Mouse (Mus musculus) neural tube, embryonic 11.5 days (tissue): ENCODE measurements at regions not wholly inside any gene's neighbourhood (a gene's known extent, or its start where the extent isn't known, plus 50 kb on each side); places are given as distances from the start of the nearest gene placed in this dataset.

Source experiments
- ATAC-seq: fragments of 200-750 bp; cut with Nextera tagmentation; 2 replicates; pipeline ENCODE4 v1.8.0; 2017; ENCODE audit warnings: moderate number of reproducible peaks, mild to moderate bottlenecking, moderate TSS enrichment, moderate library complexity; ENCODE audit not compliant: insufficient read depth, low FRiP score, low TSS enrichment
- DNase-seq: peaks from one replicate; pipeline ENCODE4 v3.0.0-alpha.2; 2015; ENCODE audit warnings: low spot score
- H3K27ac ChIP-seq: fragments of 300-500 bp; sonication (generic); 2 replicates; pipeline ENCODE4 v1.5.1; 2014; ENCODE audit warnings: low read depth, mild to moderate bottlenecking, low read length
- H3K27me3 ChIP-seq: fragments of 300-500 bp; sonication (generic); 2 replicates; pipeline ENCODE4 v1.6.1; 2014; ENCODE audit warnings: mild to moderate bottlenecking, low read length, mixed read lengths; ENCODE audit not compliant: control insufficient read depth, insufficient read depth
- H3K36me3 ChIP-seq: fragments of 300-500 bp; sonication (generic); 2 replicates; pipeline ENCODE4 v1.6.1; 2014; ENCODE audit warnings: mild to moderate bottlenecking, low read length, moderate library complexity, mixed read lengths; ENCODE audit not compliant: control insufficient read depth, insufficient read depth
- H3K4me1 ChIP-seq: fragments of 300-500 bp; sonication (generic); 2 replicates; pipeline ENCODE4 v1.6.1; 2014; ENCODE audit warnings: low read length, mixed read lengths; ENCODE audit not compliant: control insufficient read depth, insufficient read depth
- H3K4me2 ChIP-seq: fragments of 300-500 bp; sonication (generic); 2 replicates; pipeline ENCODE4 v1.6.1; 2014; ENCODE audit warnings: low read depth, mild to moderate bottlenecking, moderate library complexity
- H3K4me3 ChIP-seq: fragments of 300-500 bp; sonication (generic); 2 replicates; pipeline ENCODE4 v1.5.1; 2014; ENCODE audit warnings: low read depth, low read length
- H3K9ac ChIP-seq: fragments of 300-500 bp; sonication (generic); 2 replicates; pipeline ENCODE4 v1.6.1; 2014; ENCODE audit warnings: mild to moderate bottlenecking, low read length
- H3K9me3 ChIP-seq: fragments of 300-500 bp; sonication (generic); 2 replicates; pipeline ENCODE4 v1.6.1; 2016; ENCODE audit warnings: low read length; ENCODE audit not compliant: control insufficient read depth
- WGBS: fragments of 180-500 bp; shearing (Covaris S2); extraction: QIAGEN DNeasy Blood & Tissue Kit; methylation state at CpG from one replicate; pipeline ENCODE4 v1.1.7; 2014; 5-methylcytosine and 5-hydroxymethylcytosine counted together

DNA sequence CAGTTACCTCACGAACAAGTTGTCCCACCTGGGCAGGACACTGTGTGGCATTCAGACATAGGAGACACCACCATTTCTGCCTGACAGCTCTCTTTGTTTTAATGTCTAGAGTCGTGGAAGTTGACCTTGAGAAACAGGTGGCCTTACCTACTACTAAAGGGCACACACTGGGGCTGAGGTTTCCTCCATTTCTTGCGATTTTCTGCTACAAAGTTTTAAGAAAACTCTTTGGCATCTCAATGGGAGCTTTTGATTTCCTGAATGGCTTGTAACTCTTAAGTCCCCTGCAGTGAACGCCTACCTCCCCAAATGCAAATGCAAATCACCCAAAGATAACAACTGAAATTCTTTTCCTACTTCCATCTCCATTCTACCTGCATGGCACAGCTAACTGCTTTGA is 273.4 kb upstream of the Bmp2 start:
- H3K9me3 ChIP-seq = no peaks in the 10 kb centered on the region
- no peak overlapping the region for H3K9ac ChIP-seq
- ATAC-seq = no peak
- H3K4me3 ChIP-seq = no peak overlapping the region
- H3K4me2 ChIP-seq = no peak overlapping the region
- no peak overlapping the region for H3K27ac ChIP-seq
- H3K27me3 ChIP-seq = no peaks in the 10 kb centered on the region
- no peak for DNase-seq
- no peaks in the 10 kb centered on the region for H3K4me1 ChIP-seq
- WGBS = 52% methylated on average over 4 of the region's 4 CpGs
- H3K36me3 ChIP-seq = no peaks in the 10 kb centered on the region

DNA sequence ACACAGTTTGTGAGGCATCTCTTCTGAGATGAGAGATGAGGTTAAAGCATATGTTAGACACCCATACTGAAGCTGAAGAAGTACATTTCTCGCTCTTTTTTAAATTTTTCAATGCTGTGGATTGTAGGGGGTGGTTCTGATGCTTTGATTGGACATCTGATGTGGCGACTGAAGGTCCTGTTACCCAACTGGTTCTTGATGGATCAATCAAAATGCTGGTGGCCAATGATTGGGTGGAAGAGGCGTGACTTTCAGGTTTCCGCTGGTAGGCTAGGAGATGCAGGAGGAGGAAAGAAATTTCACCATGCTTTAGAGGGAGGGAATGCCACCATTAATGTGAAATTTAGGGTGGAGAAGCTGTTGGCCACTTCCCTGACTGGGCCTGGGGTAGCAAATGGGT is 272.7 kb upstream of the Bmp2 start:
- H3K4me3 ChIP-seq = no peak overlapping the region
- no peak overlapping the region for H3K9ac ChIP-seq
- H3K4me2 ChIP-seq = no peak overlapping the region
- H3K9me3 ChIP-seq = no peaks in the 10 kb centered on the region
- WGBS = 90% methylated on average over 4 of the region's 4 CpGs
- DNase-seq = no peak
- H3K4me1 ChIP-seq = no peaks in the 10 kb centered on the region
- no peak for ATAC-seq
- H3K27me3 ChIP-seq = no peaks in the 10 kb centered on the region
- no peaks in the 10 kb centered on the region for H3K36me3 ChIP-seq
- no peak overlapping the region for H3K27ac ChIP-seq

DNA sequence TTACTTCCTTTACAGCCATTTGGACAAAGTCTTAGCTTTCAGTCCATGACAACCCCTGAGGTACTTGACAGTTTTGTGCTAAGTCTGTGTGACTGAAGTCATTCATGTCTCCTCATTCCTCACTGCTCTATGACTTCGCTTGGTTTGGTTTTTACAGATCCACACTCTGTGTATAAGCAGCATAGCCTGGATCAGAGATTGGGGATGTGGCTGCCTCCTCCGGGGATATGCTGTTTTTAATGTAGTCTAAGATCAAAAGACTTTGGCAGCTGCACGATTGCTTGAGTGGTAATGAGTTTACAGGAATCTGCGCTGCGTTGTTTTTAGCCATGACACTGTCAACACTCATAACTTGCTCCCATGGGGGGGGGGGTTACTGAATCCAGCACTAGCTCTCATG is 269.3 kb upstream of the Bmp2 start:
- H3K4me2 ChIP-seq = no peak overlapping the region
- ATAC-seq = no peak
- WGBS = 75% methylated on average over 5 of the region's 5 CpGs
- no peak for DNase-seq
- H3K4me1 ChIP-seq = no peaks in the 10 kb centered on the region
- H3K9ac ChIP-seq = no peak overlapping the region
- H3K36me3 ChIP-seq = no peaks in the 10 kb centered on the region
- H3K27ac ChIP-seq = no peak overlapping the region
- H3K9me3 ChIP-seq = no peaks in the 10 kb centered on the region
- no peak overlapping the region for H3K4me3 ChIP-seq
- H3K27me3 ChIP-seq = no peaks in the 10 kb centered on the region

DNA sequence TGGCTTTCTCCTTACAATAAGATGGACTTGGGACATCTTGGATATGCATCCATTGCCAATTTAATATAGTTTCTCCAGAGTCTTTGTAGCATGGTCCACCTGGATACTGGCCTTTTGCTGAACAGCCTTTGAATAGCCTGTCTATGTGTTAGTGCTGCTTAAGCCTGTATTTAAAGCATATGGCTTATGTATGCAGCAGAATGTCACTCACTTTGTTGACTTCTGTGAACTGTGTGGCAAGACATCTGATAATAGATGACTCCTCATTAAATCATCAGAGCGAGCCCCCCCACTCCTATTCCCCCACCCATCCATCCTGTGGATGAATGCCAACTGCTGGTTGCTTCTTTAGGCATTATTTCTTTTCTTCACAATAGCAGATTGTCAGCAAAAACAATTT is 268.2 kb upstream of the Bmp2 start:
- ATAC-seq (no peak), DNase-seq (no peak)
- Histone ChIP-seq H3K4me2 (no peak overlapping the region), H3K27me3 (no peaks in the 10 kb centered on the region), H3K27ac (no peak overlapping the region), H3K4me1 (no peaks in the 10 kb centered on the region), H3K9ac (no peak overlapping the region), H3K4me3 (no peak overlapping the region), H3K9me3 (no peaks in the 10 kb centered on the region), H3K36me3 (no peaks in the 10 kb centered on the region)
- 73% methylated on average over 1 of the region's 1 CpGs for WGBS

DNA sequence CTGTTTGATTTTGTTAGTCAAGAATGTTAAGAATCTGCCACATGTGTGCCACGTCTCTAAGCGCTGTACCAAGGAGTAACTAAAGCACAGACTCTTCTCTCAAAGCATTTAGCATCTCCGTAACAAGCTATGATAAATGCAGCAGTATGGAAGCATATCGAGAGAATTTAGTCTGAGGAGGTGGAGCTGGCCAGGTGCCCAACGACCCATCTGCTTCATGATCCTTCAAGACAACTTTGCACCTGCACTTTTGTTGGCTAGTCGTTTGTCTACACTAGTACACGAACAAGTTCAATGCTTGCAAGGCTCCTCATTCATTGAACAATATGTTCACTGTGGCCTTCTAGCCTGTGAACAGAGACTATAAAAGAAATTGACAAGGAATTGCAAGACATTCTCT is 257.8 kb upstream of the Bmp2 start:
- DNase-seq (no peak), ATAC-seq (no peak)
- no peaks in the 10 kb centered on the region for H3K9me3 ChIP-seq
- H3K4me1 ChIP-seq = no peaks in the 10 kb centered on the region
- no peak overlapping the region for H3K4me3 ChIP-seq
- no peaks in the 10 kb centered on the region for H3K36me3 ChIP-seq
- no peaks in the 10 kb centered on the region for H3K27me3 ChIP-seq
- H3K4me2 ChIP-seq = no peak overlapping the region
- H3K9ac ChIP-seq = no peak overlapping the region
- no peak overlapping the region for H3K27ac ChIP-seq
- WGBS = 85% methylated on average over 7 of the region's 7 CpGs

DNA sequence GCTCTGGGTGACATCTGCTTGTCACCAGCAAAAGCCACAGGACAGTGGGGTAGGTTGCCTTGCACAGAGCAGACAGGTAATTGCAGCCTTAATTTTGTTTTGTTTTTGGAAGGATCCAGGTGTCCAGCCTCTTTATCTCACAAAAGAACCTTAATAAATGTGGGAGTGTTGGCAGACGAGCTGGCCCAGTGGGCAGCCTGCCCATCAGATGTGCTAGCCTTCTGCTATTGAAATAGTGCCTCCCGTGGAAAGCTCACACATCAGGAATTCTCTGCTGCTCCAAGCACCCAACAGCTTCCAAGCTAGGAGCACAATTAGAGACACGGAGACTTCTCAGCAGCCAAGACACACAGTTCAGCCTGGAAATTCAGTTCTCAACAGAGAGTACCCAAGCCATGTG is 246.0 kb upstream of the Bmp2 start:
- DNase-seq (no peak), ATAC-seq (no peak)
- WGBS = 83% methylated on average over 3 of the region's 3 CpGs
- Histone ChIP-seq H3K9ac (no peak overlapping the region), H3K4me1 (no peaks in the 10 kb centered on the region), H3K27me3 (no peaks in the 10 kb centered on the region), H3K4me2 (no peak overlapping the region), H3K9me3 (no peaks in the 10 kb centered on the region), H3K27ac (no peak overlapping the region), H3K36me3 (no peaks in the 10 kb centered on the region), H3K4me3 (no peak overlapping the region)

DNA sequence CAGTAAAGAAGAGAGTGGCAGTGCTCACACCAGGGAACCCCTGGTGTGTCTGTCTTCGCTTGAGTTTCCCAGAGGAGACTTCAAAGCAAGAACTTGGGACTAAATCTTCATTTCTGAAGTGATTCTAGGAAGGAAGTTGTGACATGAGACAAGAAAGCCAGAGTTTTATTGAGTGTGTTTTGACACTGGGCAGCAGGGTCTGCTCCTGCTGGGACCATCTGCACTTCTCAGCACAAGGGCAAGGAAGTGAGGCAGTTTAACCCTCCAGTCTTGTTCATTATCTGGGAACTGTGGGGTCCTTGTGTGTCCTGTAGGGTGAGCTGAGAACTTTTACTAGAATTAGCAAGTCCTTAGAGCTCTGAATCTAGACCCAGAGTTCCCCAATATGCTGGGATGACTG is 241.0 kb upstream of the Bmp2 start:
- Histone ChIP-seq H3K4me3 (no peak overlapping the region), H3K4me1 (no peaks in the 10 kb centered on the region), H3K4me2 (no peak overlapping the region), H3K27me3 (no peaks in the 10 kb centered on the region), H3K9me3 (no peaks in the 10 kb centered on the region), H3K36me3 (no peaks in the 10 kb centered on the region), H3K9ac (no peak overlapping the region), H3K27ac (no peak overlapping the region)
- ATAC-seq (no peak), DNase-seq (no peak)
- 46% methylated on average over 1 of the region's 1 CpGs for WGBS

DNA sequence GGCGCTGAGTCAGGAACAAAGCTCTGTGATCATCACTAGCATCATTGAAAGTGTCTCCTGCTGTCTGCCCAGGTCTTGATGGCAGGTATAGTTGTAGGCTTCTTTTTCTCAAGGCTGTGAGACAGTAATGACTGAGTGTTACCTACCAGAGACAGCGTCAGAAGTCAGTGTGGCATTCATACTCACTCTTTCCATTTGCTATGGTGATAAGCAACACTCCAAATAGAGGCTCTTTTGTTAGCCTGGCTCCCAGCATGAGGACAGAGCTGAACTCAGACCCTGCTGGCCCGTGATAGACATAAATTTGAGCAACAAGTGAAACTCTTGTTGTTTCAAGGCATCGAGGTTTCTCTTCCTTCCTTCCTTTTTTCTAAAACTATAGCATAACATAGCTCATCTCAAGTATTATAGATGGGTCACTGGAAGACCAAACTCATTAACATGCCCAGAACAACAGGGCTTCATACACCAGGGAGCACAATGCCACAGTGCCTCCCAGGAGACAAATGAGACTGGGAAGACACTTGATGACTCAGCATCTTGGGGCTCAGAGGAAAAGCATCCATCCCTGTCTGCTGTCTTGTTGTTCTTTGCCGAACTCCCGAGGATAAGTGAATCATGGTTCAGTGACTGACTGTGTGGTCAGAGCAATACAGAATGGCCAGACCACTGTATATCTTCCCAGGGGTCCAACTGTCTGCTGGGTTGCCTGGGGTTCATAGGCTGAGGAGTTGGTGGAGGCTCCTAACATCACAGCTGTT is 225.5 kb upstream of the Bmp2 start:
- ATAC-seq = peak; percentile 63
- peak; percentile 39 for DNase-seq
- WGBS = 38% methylated on average over 6 of the region's 6 CpGs

DNA sequence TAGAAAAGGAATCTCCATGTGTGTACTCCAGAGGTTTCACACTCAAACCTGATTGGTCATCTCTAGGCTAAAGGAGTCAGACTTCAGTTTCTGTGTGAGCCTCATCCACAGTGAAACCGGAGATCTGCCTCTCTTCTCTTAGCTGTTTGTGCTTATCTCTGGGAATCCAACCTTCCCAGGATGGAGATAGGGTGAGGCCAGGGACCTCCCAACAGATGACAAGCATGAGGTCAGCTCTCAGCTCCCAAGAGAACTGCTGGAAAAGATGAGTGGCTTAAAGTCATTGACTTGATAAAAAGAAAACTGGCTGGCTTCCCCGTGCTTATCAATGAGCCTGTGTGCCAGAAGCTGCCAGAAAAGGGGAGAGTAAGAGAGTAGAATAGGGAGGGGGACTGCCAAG is 224.3 kb upstream of the Bmp2 start:
- Histone ChIP-seq H3K36me3 (no peaks in the 10 kb centered on the region), H3K4me3 (no peak overlapping the region), H3K4me2 (no peak overlapping the region), H3K27ac (no peak overlapping the region), H3K27me3 (no peaks in the 10 kb centered on the region), H3K9me3 (no peaks in the 10 kb centered on the region), H3K9ac (no peak overlapping the region), H3K4me1 (peaks cover 6% of the 10 kb centered on the region; the same call in 1 of the 2 replicates)
- ATAC-seq = no peak
- DNase-seq = no peak
- 61% methylated on average over 2 of the region's 2 CpGs for WGBS

More for the DNA sequence above, 225.5 kb upstream of the Bmp2 start:
- no peak overlapping the region for H3K4me2 ChIP-seq
- H3K4me3 ChIP-seq = no peak overlapping the region
- H3K27ac ChIP-seq = no peak overlapping the region
- no peaks in the 10 kb centered on the region for H3K27me3 ChIP-seq
- no peak overlapping the region for H3K9ac ChIP-seq
- H3K36me3 ChIP-seq = no peaks in the 10 kb centered on the region
- peaks cover 6% of the 10 kb centered on the region; the same call in 1 of the 2 replicates for H3K4me1 ChIP-seq
- H3K9me3 ChIP-seq = no peaks in the 10 kb centered on the region
